Mouse (Mus musculus) testis, postnatal 10 days (tissue): ENCODE results near the gene Dusp1.

Experiments used
- DNase-seq: peaks from one replicate; pipeline ENCODE4 v3.0.0; 2021; ENCODE audit warnings: low spot score

Dusp1 gene

GRCm38 (mm10) chr17:26560526-26561289 is 1.2 kb downstream of the Dusp1 start:
- no peak for DNase-seq

- no peak for DNase-seq
These were observed 8.9 kb downstream of the Dusp1 start for GRCm38 (mm10) chr17:26553033-26553432.

- DNase-seq = no peak
These were observed 10.8 kb downstream of the Dusp1 start for GRCm38 (mm10) chr17:26551104-26551503.

GRCm38 (mm10) chr17:26549148-26549809 is 12.6 kb downstream of the Dusp1 start:
- no peak for DNase-seq

- no peak for DNase-seq
These were observed 13.4 kb downstream of the Dusp1 start for GRCm38 (mm10) chr17:26548566-26548965.

GRCm38 (mm10) chr17:26547771-26548170 is 14.2 kb downstream of the Dusp1 start:
- no peak for DNase-seq

GRCm38 (mm10) chr17:26544319-26544963 is 17.5 kb downstream of the Dusp1 start:
- DNase-seq = no peak

- DNase-seq = no peak
These were observed 21.8 kb downstream of the Dusp1 start for GRCm38 (mm10) chr17:26540083-26540482.

- DNase-seq = no peak
These were observed 24.0 kb downstream of the Dusp1 start for GRCm38 (mm10) chr17:26537722-26538471.

- DNase-seq = no peak
These were observed 26.4 kb downstream of the Dusp1 start for GRCm38 (mm10) chr17:26535251-26536136.

GRCm38 (mm10) chr17:26534695-26535094 is 27.2 kb downstream of the Dusp1 start:
- DNase-seq = no peak

GRCm38 (mm10) chr17:26533871-26534372 is 28.0 kb downstream of the Dusp1 start:
- no peak for DNase-seq

GRCm38 (mm10) chr17:26532476-26533045 is 29.4 kb downstream of the Dusp1 start:
- no peak for DNase-seq

GRCm38 (mm10) chr17:26531395-26532027 is 30.4 kb downstream of the Dusp1 start:
- no peak for DNase-seq

GRCm38 (mm10) chr17:26530590-26531081 is 31.3 kb downstream of the Dusp1 start:
- DNase-seq = no peak

- DNase-seq = no peak
These were observed 32.1 kb downstream of the Dusp1 start for GRCm38 (mm10) chr17:26529791-26530241.

GRCm38 (mm10) chr17:26528751-26529150 is 33.2 kb downstream of the Dusp1 start:
- no peak for DNase-seq

- DNase-seq = no peak
These were observed 34.6 kb downstream of the Dusp1 start for GRCm38 (mm10) chr17:26527291-26527690.

- DNase-seq = peak; percentile 46
These were observed 36.6 kb downstream of the Dusp1 start for GRCm38 (mm10) chr17:26525316-26525715.

GRCm38 (mm10) chr17:26524801-26525200 is 37.1 kb downstream of the Dusp1 start:
- DNase-seq = no peak
